Mouse (Mus musculus) frontal cortex, adult (tissue): ENCODE measurements around the gene Pdia5.

Experiments used
- ATAC-seq: cut with Nextera tagmentation; 2 replicates; pipeline ENCODE4 v1.9.2; 2017; ENCODE audit warnings: mild to moderate bottlenecking, moderate library complexity, mixed read lengths; ENCODE audit not compliant: low TSS enrichment

Pdia5 gene

DNA sequence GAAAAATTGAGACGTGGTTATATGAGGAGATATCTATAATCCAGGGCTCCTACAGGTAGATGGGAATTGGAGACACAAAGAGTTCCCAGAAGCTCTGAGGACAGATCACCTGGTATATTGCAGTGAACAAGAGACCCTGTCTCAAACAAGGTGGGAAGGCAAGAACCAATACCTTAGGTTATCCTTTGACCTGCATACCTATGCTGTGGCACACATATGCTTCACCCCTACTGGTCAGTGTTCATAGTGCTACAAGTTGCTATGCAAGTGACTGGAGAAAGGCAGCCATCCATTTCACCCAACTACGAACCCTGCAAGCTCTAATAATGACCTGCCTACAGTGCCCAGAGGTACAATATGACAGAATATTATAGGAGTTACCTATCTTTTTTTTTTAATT, 128.5 kb downstream of the Pdia5 start:
- ATAC-seq = no peak

GRCm38 (mm10) chr16:35360593-35360992, 130.1 kb downstream of the Pdia5 start:
- ATAC-seq = no peak

DNA sequence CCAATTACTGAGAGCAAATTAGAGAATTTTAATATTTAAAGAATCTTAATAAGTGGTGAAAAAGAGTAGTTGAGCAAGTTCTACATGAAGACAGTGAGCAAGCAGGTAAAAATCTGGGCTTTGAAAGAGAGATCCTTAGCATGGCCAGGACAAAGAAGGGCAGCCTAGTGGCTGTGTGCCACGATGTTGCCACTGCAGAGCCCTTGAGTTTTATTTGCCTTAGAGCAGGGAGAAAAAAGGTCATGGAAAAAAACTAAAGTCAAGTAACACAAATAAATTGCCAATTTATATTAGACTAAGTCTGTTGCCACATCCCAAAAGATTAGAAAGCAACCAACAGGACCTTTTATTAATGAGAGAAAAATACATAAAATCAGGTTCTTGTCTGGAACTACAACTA, 133.2 kb downstream of the Pdia5 start:
- ATAC-seq = no peak
